Mouse (Mus musculus) brown adipose tissue, adult 24 weeks (tissue): ENCODE measurements around the gene Anapc11. TPM values are rescaled to one million over a fixed set of nuclear protein-coding genes. Genes with fewer than 3 reads are reported as not detected.

Experiments used
- H3K27ac ChIP-seq: fragments of 200-500 bp; replicated peaks from 2 replicates; pipeline ENCODE4 v1.5.1; 2012; ENCODE audit warnings: low read depth, mild to moderate bottlenecking, low read length
- H3K4me1 ChIP-seq: fragments of 200-500 bp; 2 replicates; pipeline ENCODE4 v1.6.1; 2012; ENCODE audit warnings: low read length, mixed read lengths; ENCODE audit not compliant: control insufficient read depth, insufficient read depth, insufficient read length
- H3K4me3 ChIP-seq: fragments of 200-500 bp; 2 replicates; pipeline ENCODE4 v1.5.1; 2012; ENCODE audit warnings: low read depth, mild to moderate bottlenecking, low read length, moderate library complexity; ENCODE audit not compliant: insufficient read depth
- polyA plus RNA-seq: library from polyadenylated mRNA; stranded (reverse); fragments of >200 nt; gene quantifications from 2 replicates; pipeline ENCODE4 v1.2.4, GENCODE M21; 2012; ENCODE audit not compliant: missing spikeins, insufficient read depth, insufficient read length

The Anapc11 gene
- polyA plus RNA-seq, 1 experiment = 59.1 TPM

DNA sequence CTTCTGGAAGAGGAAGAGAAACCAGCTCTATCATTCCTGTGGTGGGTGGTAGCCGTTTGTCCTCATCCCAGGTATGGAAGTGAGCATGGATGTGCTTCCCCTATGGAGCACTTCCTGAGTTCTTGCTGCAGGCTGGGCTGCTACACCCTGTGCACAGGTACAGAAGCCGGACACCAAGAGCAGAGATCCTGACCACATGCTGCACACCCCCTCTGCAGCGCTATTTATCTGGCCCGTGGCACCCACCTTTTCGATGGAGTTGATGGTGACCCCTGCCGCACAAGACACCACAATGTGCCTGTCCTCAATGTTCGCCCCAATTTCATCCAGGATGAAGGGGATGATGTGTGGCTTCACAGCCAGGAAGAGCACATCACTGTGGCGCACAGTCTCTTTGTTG is 43.6 kb downstream of the Anapc11 start:
- Histone ChIP-seq H3K4me3 (no peak overlapping the region), H3K4me1 (no peaks in the 10 kb centered on the region), H3K27ac (no peak overlapping the region)

DNA sequence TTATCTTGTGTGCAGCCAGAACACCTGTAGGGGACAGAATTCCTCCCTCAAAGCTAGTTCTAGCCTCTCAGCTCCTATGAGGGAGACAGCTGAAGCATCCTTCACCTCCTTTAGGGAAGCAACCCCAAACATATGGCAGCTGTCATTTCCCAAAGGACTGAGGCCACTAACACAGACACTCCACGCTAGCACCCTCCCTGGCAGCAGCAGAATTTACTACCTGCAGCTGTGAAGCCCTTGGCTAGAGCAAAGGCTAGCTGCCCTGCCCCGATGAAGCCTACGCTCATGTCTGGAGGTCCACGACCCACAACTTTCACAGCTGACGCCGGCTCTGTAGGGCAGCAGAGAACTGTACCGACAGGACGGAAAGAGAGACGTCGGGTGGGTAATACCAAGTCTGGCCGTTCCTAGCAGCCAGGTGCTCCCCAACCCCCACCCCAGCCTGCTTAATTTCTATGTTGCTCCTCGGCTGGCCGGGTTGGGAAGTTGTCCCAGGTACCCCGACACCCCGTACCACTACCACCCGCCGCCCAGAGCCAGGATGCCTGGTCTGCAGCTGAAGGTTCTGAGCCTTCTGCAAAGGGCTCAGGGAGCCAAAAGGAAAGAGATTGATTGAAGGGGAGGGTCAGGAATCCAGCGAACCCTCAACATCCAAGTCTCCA is 44.8 kb downstream of the Anapc11 start:
- H3K4me3 ChIP-seq = peak overlapping the region; percentile 66
- H3K27ac ChIP-seq = no peak overlapping the region
- H3K4me1 ChIP-seq = peaks cover 2% of the 10 kb centered on the region

- Histone ChIP-seq H3K4me1 (peaks cover 4% of the 10 kb centered on the region), H3K27ac (no peak within 1 kb of the TSS), H3K4me3 (peak within 1 kb of the TSS; percentile 66)
Measured at GRCm38 (mm10) chr11:120643601-120643987, 45.4 kb downstream of the Anapc11 start, which contains the start of gene Pycr1. TSS of gene Pycr1 (minus strand) at chr11:120643769.

DNA sequence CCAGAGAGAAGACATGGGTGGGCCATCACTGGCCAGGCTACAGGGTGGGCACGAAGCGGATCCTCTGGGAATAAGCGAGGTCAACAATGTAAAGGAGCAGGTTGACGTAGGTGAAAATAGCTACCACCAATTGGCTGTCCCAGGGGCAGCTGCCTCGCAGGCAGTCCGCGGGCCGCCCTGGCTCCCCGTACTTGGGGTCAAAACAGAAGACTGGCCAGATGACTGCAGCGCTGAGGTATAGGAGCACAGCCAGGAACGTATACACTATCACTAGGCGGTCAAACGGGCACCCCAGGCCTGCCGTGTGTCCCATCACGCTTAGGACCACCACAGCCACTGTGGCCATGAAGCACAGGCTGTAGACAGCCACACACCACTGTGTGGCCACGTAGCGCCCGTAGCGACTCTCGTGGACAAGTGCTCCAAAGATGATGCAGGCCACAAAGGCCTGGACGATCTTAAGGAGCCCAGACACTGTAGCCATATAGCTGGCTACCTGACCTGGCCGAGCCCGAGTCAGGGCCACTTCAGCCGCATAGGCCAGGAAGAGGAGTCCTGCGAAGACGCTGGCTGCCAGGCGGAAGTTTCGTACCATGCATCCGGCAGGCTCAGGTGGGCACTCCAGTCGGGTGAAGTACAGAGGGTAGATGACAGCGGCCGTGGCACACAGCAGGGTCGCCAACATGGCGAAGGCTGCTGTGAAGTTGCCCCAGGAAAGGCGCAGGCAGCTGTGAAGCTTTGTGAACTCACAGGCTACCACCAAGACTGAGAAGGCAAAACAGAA is 49.0 kb downstream of the Anapc11 start:
- Histone ChIP-seq H3K27ac (no peak overlapping the region), H3K4me1 (peaks cover 4% of the 10 kb centered on the region), H3K4me3 (peak overlapping the region; percentile 35; the same call in 1 of the 2 replicates)

GRCm38 (mm10) chr11:120648001-120648476 is 49.8 kb downstream of the Anapc11 start, which contains the start of gene Myadml2:
TSS of gene Myadml2 (minus strand) at chr11:120648158.
- no peak within 1 kb of the TSS for H3K27ac ChIP-seq
- H3K4me1 ChIP-seq = peaks cover 4% of the 10 kb centered on the region
- peak within 1 kb of the TSS; percentile 35 for H3K4me3 ChIP-seq

- H3K4me1 ChIP-seq = peaks cover 4% of the 10 kb centered on the region
- no peak overlapping the region for H3K4me3 ChIP-seq
- H3K27ac ChIP-seq = no peak overlapping the region
Measured at GRCm38 (mm10) chr11:120651872-120652271, 53.7 kb downstream of the Anapc11 start.

DNA sequence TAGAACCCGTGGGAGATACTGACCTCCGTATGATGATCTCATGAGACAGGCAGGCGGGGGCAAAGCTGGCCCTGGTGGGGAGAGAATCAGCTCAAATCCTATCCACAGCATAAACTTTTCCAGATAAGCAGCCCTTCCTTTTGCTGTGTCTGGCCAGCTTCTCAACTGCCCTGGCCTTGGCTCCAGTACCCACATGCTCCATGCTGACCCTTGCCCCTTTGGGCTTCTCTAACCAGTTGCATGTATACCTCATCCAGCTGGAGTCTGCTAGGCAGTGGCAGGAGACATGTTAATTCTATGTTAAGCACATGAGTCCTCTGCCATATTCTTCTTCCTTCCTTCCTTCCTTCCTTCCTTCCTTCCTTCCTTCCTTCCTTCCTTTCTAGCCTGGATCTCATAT is 56.5 kb downstream of the Anapc11 start:
- Histone ChIP-seq H3K4me1 (peaks cover 2% of the 10 kb centered on the region; the same call in 1 of the 2 replicates), H3K4me3 (no peak overlapping the region), H3K27ac (no peak overlapping the region)

DNA sequence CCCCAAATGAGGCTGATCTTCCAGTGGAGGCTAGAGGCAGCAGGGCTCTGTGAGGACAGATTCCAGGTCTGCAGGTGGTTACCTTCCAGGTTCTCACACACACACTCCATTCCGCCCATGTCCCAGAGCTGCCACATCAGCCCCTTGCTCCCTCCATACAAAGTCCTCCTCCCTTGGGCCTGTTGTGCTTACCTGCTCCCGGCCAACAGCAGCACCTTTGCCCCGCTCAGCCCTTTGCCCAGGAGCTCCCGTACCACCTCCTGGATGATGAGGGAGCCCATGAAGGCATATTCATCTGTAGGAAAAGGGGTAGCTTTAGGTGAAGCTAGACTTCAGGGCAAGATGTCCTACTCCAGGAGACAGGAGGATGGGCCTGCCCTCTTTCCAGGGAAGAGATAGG is 59.1 kb downstream of the Anapc11 start:
- Histone ChIP-seq H3K4me3 (no peak overlapping the region), H3K27ac (no peak overlapping the region)

More for the DNA sequence above, 59.1 kb downstream of the Anapc11 start:
- peaks cover 3% of the 10 kb centered on the region; the same call in 1 of the 2 replicates for H3K4me1 ChIP-seq

Other genes starting within 250 kb of the Anapc11 start
- gene Actg1, start 249.9 kb upstream of the Anapc11 start, polyA plus RNA-seq = 325 and 418 TPM in 2 replicates
- gene Fscn2, start 236.9 kb upstream of the Anapc11 start, polyA plus RNA-seq = not detected in 2 replicates
- gene Faap100, start 219.7 kb upstream of the Anapc11 start, polyA plus RNA-seq = 6.2 and 7.3 TPM in 2 replicates
- gene Nploc4, start 160.7 kb upstream of the Anapc11 start, polyA plus RNA-seq = 27.2 and 35.9 TPM in 2 replicates
- not detected in 2 replicates for gene Tspan10, start 155.8 kb upstream of the Anapc11 start, polyA plus RNA-seq
- not detected in 2 replicates for gene Pde6g, start 144.9 kb upstream of the Anapc11 start, polyA plus RNA-seq
- 58.7 and 70.2 TPM in 2 replicates for gene Oxld1, start 140.4 kb upstream of the Anapc11 start, polyA plus RNA-seq
- gene Ccdc137, start 140.3 kb upstream of the Anapc11 start, polyA plus RNA-seq = 5.7 and 8.6 TPM in 2 replicates
- gene Arl16, start 130.8 kb upstream of the Anapc11 start, polyA plus RNA-seq = 11.4 and 20.4 TPM in 2 replicates
- gene Mrpl12, start 113.8 kb upstream of the Anapc11 start, polyA plus RNA-seq = 278 and 304 TPM in 2 replicates
- 32.9 and 33.9 TPM in 2 replicates for gene Slc25a10, start 106.6 kb upstream of the Anapc11 start, polyA plus RNA-seq
- not detected in 2 replicates for gene Gcgr, start 67.7 kb upstream of the Anapc11 start, polyA plus RNA-seq
- 24.6 and 28.0 TPM in 2 replicates for gene Mcrip1, start 48.7 kb upstream of the Anapc11 start, polyA plus RNA-seq
- gene Ppp1r27, start 47.3 kb upstream of the Anapc11 start, polyA plus RNA-seq = 4.1 and 5.5 TPM in 2 replicates
- gene P4hb, start 25.2 kb upstream of the Anapc11 start, polyA plus RNA-seq = 95.0 and 97.3 TPM in 2 replicates
- gene Arhgdia, start 16.8 kb upstream of the Anapc11 start, polyA plus RNA-seq = 117 and 146 TPM in 2 replicates
- gene Alyref, start 56 bp upstream of the Anapc11 start, polyA plus RNA-seq = 49.2 and 58.8 TPM in 2 replicates
- gene Npb, start 10.1 kb downstream of the Anapc11 start, polyA plus RNA-seq = not detected in 2 replicates
- gene Pcyt2, start 19.5 kb downstream of the Anapc11 start, polyA plus RNA-seq = 104 and 131 TPM in 2 replicates
- 5.8 and 10.5 TPM in 2 replicates for gene Sirt7, start 26.8 kb downstream of the Anapc11 start, polyA plus RNA-seq
- gene Mafg, start 35.2 kb downstream of the Anapc11 start, polyA plus RNA-seq = 10.4 and 13.3 TPM in 2 replicates
- 1.0 and 1.3 TPM in 2 replicates for gene Pycr1, start 45.3 kb downstream of the Anapc11 start, polyA plus RNA-seq
- gene Myadml2, start 49.7 kb downstream of the Anapc11 start, polyA plus RNA-seq = 2.7 and 3.8 TPM in 2 replicates
- not detected in 2 replicates for gene Notum, start 62.8 kb downstream of the Anapc11 start, polyA plus RNA-seq
- 33.3 and 33.7 TPM in 2 replicates for gene Aspscr1, start 74.6 kb downstream of the Anapc11 start, polyA plus RNA-seq
- gene Cenpx, start 115.3 kb downstream of the Anapc11 start, polyA plus RNA-seq = 66.6 and 68.4 TPM in 2 replicates
- 3.0 and 6.2 TPM in 2 replicates for gene Lrrc45, start 115.5 kb downstream of the Anapc11 start, polyA plus RNA-seq
- 1.9 and 2.5 TPM in 2 replicates for gene Rac3, start 123.0 kb downstream of the Anapc11 start, polyA plus RNA-seq
- 9.4 and 15.5 TPM in 2 replicates for gene Dcxr, start 128.9 kb downstream of the Anapc11 start, polyA plus RNA-seq
- gene Cbr2, start 133.7 kb downstream of the Anapc11 start, polyA plus RNA-seq = 20.9 and 26.0 TPM in 2 replicates
- gene Hmga1b, start 164.4 kb downstream of the Anapc11 start, polyA plus RNA-seq = 14.9 and 15.4 TPM in 2 replicates
- gene Rfng, start 185.8 kb downstream of the Anapc11 start, polyA plus RNA-seq = 14.0 and 15.1 TPM in 2 replicates
- 48.9 and 60.0 TPM in 2 replicates for gene Gps1, start 185.9 kb downstream of the Anapc11 start, polyA plus RNA-seq
- gene Dus1l, start 198.0 kb downstream of the Anapc11 start, polyA plus RNA-seq = 20.1 and 31.0 TPM in 2 replicates
- gene Fasn, start 226.1 kb downstream of the Anapc11 start, polyA plus RNA-seq = 5,806 and 7,060 TPM in 2 replicates